Mouse (Mus musculus): ENCODE results near the gene Tmem201. TPM values are rescaled to one million over a fixed set of nuclear protein-coding genes. Genes with fewer than 3 reads are reported as not detected.

Gene Tmem201
- polyA plus RNA-seq (2016; fragmentation: Nextera tagmentation; extraction: Ambion mirVana), result 12.8 and 13.8 TPM in 2 replicates

- under 1% methylated on average over 97 of the region's 97 CpGs for WGBS (ENCODE audit: insufficient replicate concordance)
- H3K4me1 ChIP-seq, result peaks cover 55% of the 10 kb centered on the region
Measured at GRCm38 (mm10) chr4:149737383-149738324, at the start of gene Tmem201. Gene Tmem201, minus strand, starts transcription at chr4:149738044.

GRCm38 (mm10) chr4:149784901-149785300 is 47.1 kb upstream of the Tmem201 start:
- no peak overlapping the region for H3K27ac ChIP-seq
- no peaks in the 10 kb centered on the region for H3K9me3 ChIP-seq (replicated peaks)
- H3K4me3 ChIP-seq, result no peak overlapping the region
- H3K9ac ChIP-seq, result no peak overlapping the region
- peaks cover 22% of the 10 kb centered on the region for H3K4me1 ChIP-seq
- H3K36me3 ChIP-seq, result no peaks in the 10 kb centered on the region
- H3K4me2 ChIP-seq, result no peak overlapping the region
- WGBS (ENCODE audit: insufficient replicate concordance), result 60% methylated on average over 5 of the region's 5 CpGs
- no peak for ATAC-seq
- H3K27me3 ChIP-seq (replicated peaks), result no peaks in the 10 kb centered on the region; the same call in 1 of the 2 replicates

More at GRCm38 (mm10) chr4:149737383-149738324, at the start of gene Tmem201:
- peak within 1 kb of the TSS; percentile 99 for H3K4me2 ChIP-seq
- peak within 1 kb of the TSS; percentile 85 for H3K9ac ChIP-seq
- H3K27me3 ChIP-seq (replicated peaks), result no peaks in the 10 kb centered on the region
- no peaks in the 10 kb centered on the region for H3K9me3 ChIP-seq (replicated peaks)
- peak within 1 kb of the TSS; percentile 77 for H3K27ac ChIP-seq
- peaks cover 15% of the 10 kb centered on the region for H3K36me3 ChIP-seq
- peak within 1 kb of the TSS; percentile 82 for H3K4me3 ChIP-seq
- peak; percentile 89 for ATAC-seq

DNA sequence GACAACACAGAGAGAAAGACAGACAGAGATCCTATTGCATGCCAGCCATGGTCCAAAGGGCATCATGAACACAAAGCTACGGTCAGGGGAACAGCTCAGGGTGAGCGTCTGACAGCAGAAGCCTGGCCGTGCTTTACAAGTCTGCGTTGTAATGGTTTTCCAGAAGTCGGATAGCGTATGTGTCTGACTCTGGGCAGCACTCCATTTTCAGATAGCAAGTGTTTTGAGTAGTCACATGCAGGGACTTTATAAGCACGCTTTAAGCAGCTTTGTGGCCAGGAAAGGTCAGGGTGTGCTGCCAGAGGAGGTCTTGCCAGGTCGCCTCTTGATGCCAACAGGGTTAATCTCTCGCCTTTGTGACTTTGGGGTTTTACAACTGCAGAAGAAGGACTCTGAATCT is 46.5 kb upstream of the Tmem201 start:
- WGBS (ENCODE audit: insufficient replicate concordance), result 65% methylated on average over 9 of the region's 9 CpGs
- ATAC-seq, result no peak
- Histone ChIP-seq H3K9ac (no peak overlapping the region), H3K4me1 (peaks cover 22% of the 10 kb centered on the region), H3K27ac (no peak overlapping the region), H3K4me3 (no peak overlapping the region), H3K36me3 (no peaks in the 10 kb centered on the region), H3K4me2 (no peak overlapping the region), H3K27me3 (replicated peaks) (no peaks in the 10 kb centered on the region; the same call in 1 of the 2 replicates), H3K9me3 (replicated peaks) (no peaks in the 10 kb centered on the region)

DNA sequence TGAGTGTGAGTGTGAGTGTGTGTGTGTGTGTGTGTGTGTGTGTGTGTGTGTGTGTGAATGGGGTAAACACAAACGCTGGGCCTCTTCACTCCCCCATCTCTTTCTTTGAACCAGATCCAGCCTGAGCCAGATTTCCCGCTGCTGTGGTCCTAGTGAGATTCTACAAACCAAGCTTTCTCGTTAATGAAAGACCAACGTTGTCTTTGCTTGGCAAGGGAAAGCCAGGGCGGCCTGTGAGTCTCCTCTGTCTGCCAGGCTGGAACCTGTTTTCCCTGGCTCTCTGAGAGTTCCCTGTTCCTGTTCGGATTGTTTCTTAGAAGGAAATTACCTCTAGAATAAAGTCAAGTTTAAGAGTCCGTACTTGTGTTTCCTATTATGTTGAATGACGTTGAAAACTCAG is 45.1 kb upstream of the Tmem201 start:
- WGBS (ENCODE audit: insufficient replicate concordance), result 68% methylated on average over 8 of the region's 8 CpGs
- ATAC-seq, result no peak
- Histone ChIP-seq H3K4me3 (no peak overlapping the region), H3K27ac (no peak overlapping the region), H3K36me3 (no peaks in the 10 kb centered on the region), H3K9me3 (replicated peaks) (no peaks in the 10 kb centered on the region), H3K27me3 (replicated peaks) (no peaks in the 10 kb centered on the region; the same call in 1 of the 2 replicates), H3K4me1 (peaks cover 20% of the 10 kb centered on the region), H3K4me2 (no peak overlapping the region), H3K9ac (no peak overlapping the region)

DNA sequence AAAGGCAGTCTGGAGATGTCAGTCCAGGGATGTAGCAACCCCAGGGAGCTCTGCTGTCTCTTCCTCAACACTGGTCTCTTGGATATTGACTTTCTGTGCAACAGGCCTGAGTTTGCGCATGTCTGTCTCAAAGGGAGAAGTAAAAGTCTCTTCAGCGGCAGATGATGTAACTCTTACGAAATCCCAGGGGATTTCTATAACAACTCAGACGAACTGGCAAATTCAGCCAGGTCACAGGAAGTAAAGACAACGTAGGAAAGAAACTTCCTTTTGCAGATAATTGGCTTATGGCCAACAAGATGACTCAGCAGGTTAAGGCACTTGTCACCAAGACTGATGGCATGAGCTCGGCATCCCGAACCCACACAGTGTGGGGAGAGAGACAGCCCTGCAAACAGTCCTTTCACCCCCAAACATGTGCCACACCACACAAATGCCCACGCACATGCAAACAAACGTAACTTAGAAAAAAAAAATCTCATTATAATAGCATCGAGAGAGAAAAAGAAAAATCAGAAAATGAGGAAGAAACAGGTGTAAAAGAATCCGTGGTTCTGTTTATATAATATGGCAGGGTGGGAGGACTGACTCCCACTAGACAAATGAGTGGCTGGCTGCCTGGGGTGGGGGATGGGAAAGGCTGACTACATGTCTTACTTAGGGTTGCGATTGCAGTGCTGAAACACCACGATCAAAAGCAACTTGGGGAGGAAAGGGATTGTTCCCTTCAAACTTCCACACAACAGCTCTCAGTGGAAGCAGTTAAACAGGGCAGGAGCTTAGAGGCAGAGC is 42.9 kb upstream of the Tmem201 start:
- Histone ChIP-seq H3K4me1 (peaks cover 28% of the 10 kb centered on the region), H3K27me3 (replicated peaks) (peaks cover 13% of the 10 kb centered on the region; the same call in 1 of the 2 replicates), H3K9ac (no peak overlapping the region), H3K27ac (0 out of 2 replicates have a peak overlapping the region, but pooled peaks have one; percentile 22), H3K4me2 (peak overlapping the region; percentile 19), H3K4me3 (no peak overlapping the region), H3K36me3 (no peaks in the 10 kb centered on the region), H3K9me3 (replicated peaks) (no peaks in the 10 kb centered on the region)
- ATAC-seq, result peak; percentile 33; the same call in 1 of the 2 replicates
- WGBS (ENCODE audit: insufficient replicate concordance), result 31% methylated on average over 13 of the region's 13 CpGs

- Histone ChIP-seq H3K36me3 (no peaks in the 10 kb centered on the region), H3K9ac (no peak overlapping the region), H3K27ac (no peak overlapping the region), H3K27me3 (replicated peaks) (peaks cover 19% of the 10 kb centered on the region; the same call in 1 of the 2 replicates), H3K4me3 (no peak overlapping the region), H3K4me1 (peaks cover 34% of the 10 kb centered on the region), H3K9me3 (replicated peaks) (no peaks in the 10 kb centered on the region), H3K4me2 (no peak overlapping the region)
- no peak for ATAC-seq
- 68% methylated on average over 9 of the region's 9 CpGs for WGBS (ENCODE audit: insufficient replicate concordance)
Measured at GRCm38 (mm10) chr4:149779966-149780365, 42.1 kb upstream of the Tmem201 start.

DNA sequence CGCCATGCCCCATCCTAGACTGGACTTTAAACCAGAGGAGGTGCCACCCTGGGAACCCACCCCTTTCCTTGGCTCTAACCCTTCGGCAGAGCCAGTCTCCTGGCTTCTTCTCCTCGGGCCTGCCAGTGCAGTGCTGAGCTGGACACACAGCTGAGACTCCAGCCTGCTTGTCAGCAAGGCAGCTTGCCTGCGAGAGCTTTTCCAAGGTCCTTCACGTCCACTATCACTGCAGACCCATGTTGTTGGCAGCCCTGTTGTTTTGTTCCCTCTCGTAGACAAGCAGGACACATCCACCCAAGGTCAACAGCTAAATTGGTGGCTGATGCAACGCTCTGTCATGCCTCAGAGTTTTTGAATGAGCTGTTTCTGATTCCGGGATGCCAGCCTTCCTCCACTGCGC is 39.3 kb upstream of the Tmem201 start:
- Histone ChIP-seq H3K4me3 (no peak overlapping the region), H3K36me3 (no peaks in the 10 kb centered on the region), H3K4me2 (no peak overlapping the region), H3K27ac (no peak overlapping the region), H3K9me3 (replicated peaks) (no peaks in the 10 kb centered on the region), H3K9ac (no peak overlapping the region), H3K27me3 (replicated peaks) (peaks cover 26% of the 10 kb centered on the region; the same call in 1 of the 2 replicates), H3K4me1 (peaks cover 55% of the 10 kb centered on the region)
- ATAC-seq, result no peak
- WGBS (ENCODE audit: insufficient replicate concordance), result 67% methylated on average over 9 of the region's 9 CpGs

- Histone ChIP-seq H3K36me3 (no peaks in the 10 kb centered on the region), H3K27ac (no peak overlapping the region), H3K27me3 (replicated peaks) (peaks cover 26% of the 10 kb centered on the region; the same call in 1 of the 2 replicates), H3K4me3 (no peak overlapping the region), H3K9me3 (replicated peaks) (no peaks in the 10 kb centered on the region), H3K9ac (no peak overlapping the region), H3K4me1 (peaks cover 51% of the 10 kb centered on the region), H3K4me2 (peak overlapping the region; percentile 18; the same call in 1 of the 2 replicates)
- WGBS (ENCODE audit: insufficient replicate concordance), result 24% methylated on average over 8 of the region's 8 CpGs
- ATAC-seq, result no peak
Measured at GRCm38 (mm10) chr4:149775760-149776362, 38.0 kb upstream of the Tmem201 start.

GRCm38 (mm10) chr4:149775330-149775729 is 37.5 kb upstream of the Tmem201 start:
- Histone ChIP-seq H3K27ac (no peak overlapping the region), H3K27me3 (replicated peaks) (peaks cover 26% of the 10 kb centered on the region; the same call in 1 of the 2 replicates), H3K36me3 (0 out of 2 replicates have a peak, but pooled peaks cover under 1% of the 10 kb centered on the region), H3K4me3 (no peak overlapping the region), H3K9me3 (replicated peaks) (no peaks in the 10 kb centered on the region), H3K4me1 (peaks cover 46% of the 10 kb centered on the region), H3K4me2 (no peak overlapping the region), H3K9ac (no peak overlapping the region)
- ATAC-seq, result no peak
- WGBS (ENCODE audit: insufficient replicate concordance), result 63% methylated on average over 7 of the region's 7 CpGs

DNA sequence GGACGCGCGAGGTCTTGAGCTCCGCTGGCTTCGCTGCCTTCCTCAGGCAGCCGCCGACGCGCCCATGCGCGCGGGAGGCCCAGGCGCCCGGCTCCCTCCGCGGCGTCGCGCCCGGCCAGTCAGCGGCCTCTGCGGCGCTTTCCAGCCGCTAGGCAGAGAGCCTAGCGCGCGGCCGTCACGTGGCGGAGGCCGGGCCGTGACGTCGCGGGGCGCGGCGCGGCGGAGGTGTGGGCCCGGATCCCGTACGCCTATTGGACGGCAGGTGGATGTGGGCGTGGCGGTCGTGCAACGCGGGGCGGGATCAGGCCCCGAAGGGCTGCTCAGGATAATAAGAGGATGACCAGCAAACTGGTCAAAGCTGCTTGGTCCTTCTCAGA is 36.2 kb upstream of the Tmem201 start, which contains the start of gene Slc25a33:
Gene Slc25a33 (minus strand): TSS at position 184 of the 377 bp plus-strand sequence.
- H3K27ac ChIP-seq, result peak within 1 kb of the TSS; percentile 73
- H3K36me3 ChIP-seq, result 0 out of 2 replicates have a peak, but pooled peaks cover 3% of the 10 kb centered on the region
- peak within 1 kb of the TSS; percentile 81 for H3K9ac ChIP-seq
- H3K9me3 ChIP-seq (replicated peaks), result no peaks in the 10 kb centered on the region
- peak within 1 kb of the TSS; percentile 68 for H3K4me3 ChIP-seq
- peak; percentile 97 for ATAC-seq
- H3K4me2 ChIP-seq, result peak within 1 kb of the TSS; percentile 99
- peaks cover 26% of the 10 kb centered on the region; the same call in 1 of the 2 replicates for H3K27me3 ChIP-seq (replicated peaks)
- H3K4me1 ChIP-seq, result peaks cover 38% of the 10 kb centered on the region
- under 1% methylated on average over 51 of the region's 51 CpGs for WGBS (ENCODE audit: insufficient replicate concordance)

DNA sequence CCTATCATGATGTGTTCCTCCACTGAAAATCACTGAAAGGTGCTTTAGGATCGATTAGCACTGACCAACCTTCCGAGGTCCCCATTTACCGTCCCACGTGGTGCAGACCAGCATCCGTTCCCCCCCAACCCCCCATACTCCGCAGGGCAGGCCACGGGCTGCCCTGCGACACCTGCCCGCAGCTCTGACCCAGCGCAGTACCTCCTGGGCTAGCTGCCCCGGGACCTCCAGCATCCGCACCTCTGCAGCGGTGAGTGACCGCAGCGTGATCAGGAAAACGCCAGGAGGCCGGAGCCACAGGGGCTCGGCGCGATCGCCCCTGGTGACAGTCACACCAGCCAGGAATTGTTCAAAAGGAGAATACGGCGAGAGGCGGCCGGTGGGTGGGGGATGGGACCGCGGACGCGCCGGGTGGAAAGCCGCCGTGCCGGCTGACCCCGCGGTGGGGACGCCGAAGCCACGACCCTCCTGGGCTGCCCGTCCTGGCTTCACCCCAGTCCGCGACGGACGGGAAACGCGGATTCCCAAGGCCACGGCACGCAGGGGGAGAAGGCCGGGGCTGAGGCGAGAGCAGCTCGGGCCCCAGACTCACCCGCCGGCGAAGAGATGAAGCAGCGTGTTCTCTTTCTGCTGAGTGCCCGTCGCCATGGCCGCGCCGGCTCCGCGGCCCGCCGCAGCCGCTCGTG is 35.7 kb upstream of the Tmem201 start:
- H3K4me2 ChIP-seq, result peak overlapping the region; percentile 99
- WGBS (ENCODE audit: insufficient replicate concordance), result under 1% methylated on average over 62 of the region's 65 CpGs
- peak overlapping the region; percentile 81 for H3K9ac ChIP-seq
- peak; percentile 7 for ATAC-seq
- no peaks in the 10 kb centered on the region for H3K9me3 ChIP-seq (replicated peaks)
- H3K36me3 ChIP-seq, result 0 out of 2 replicates have a peak, but pooled peaks cover 3% of the 10 kb centered on the region
- peak overlapping the region; percentile 68 for H3K4me3 ChIP-seq
- H3K4me1 ChIP-seq, result peaks cover 38% of the 10 kb centered on the region
- peaks cover 26% of the 10 kb centered on the region; the same call in 1 of the 2 replicates for H3K27me3 ChIP-seq (replicated peaks)
- H3K27ac ChIP-seq, result peak overlapping the region; percentile 73

All from liver, embryonic 12.5 days (tissue).